Mouse (Mus musculus) hindbrain, embryonic 16.5 days (tissue): ENCODE measurements at regions not wholly inside any gene's neighbourhood (a gene's known extent, or its start where the extent isn't known, plus 50 kb on each side); places are given as distances from the start of the nearest gene placed in this dataset.

ENCODE experiments used
- ATAC-seq: fragments of 200-750 bp; cut with Nextera tagmentation; 2 replicates; pipeline ENCODE4 v1.8.0; 2017; ENCODE audit warnings: moderate TSS enrichment, moderate library complexity
- H3K27ac ChIP-seq: fragments of 300-500 bp; sonication (generic); 2 replicates; pipeline ENCODE4 v1.5.1; 2014; ENCODE audit warnings: low read depth, mild to moderate bottlenecking, control low read depth, low read length, moderate library complexity
- H3K27me3 ChIP-seq: fragments of 300-500 bp; sonication (generic); replicated peaks from 2 replicates; pipeline ENCODE4 v1.6.1; 2014; ENCODE audit warnings: low read length; ENCODE audit not compliant: control insufficient read depth, insufficient read depth
- H3K36me3 ChIP-seq: fragments of 300-500 bp; sonication (generic); 2 replicates; pipeline ENCODE4 v1.6.1; 2014; ENCODE audit warnings: mild to moderate bottlenecking, low read length, moderate library complexity, mixed read lengths; ENCODE audit not compliant: control insufficient read depth, insufficient read depth
- H3K4me1 ChIP-seq: fragments of 300-500 bp; sonication (generic); 2 replicates; pipeline ENCODE4 v1.6.1; 2014; ENCODE audit warnings: low read depth, low read length; ENCODE audit not compliant: control insufficient read depth, insufficient read depth
- H3K4me2 ChIP-seq: fragments of 300-500 bp; sonication (generic); 2 replicates; pipeline ENCODE4 v1.6.1; 2014; ENCODE audit warnings: mild to moderate bottlenecking, low read length, control low read depth, moderate library complexity
- H3K4me3 ChIP-seq: fragments of 300-500 bp; sonication (generic); 2 replicates; pipeline ENCODE4 v1.5.1; 2014; ENCODE audit warnings: mild to moderate bottlenecking, low read length, control low read depth, moderate library complexity
- H3K9ac ChIP-seq: fragments of 300-500 bp; sonication (generic); 2 replicates; pipeline ENCODE4 v1.6.1; 2014; ENCODE audit warnings: low read depth, mild to moderate bottlenecking, control low read depth, low read length, moderate library complexity
- H3K9me3 ChIP-seq: fragments of 300-500 bp; sonication (generic); 2 replicates; pipeline ENCODE4 v1.6.1; 2014; ENCODE audit warnings: mild to moderate bottlenecking, low read length, moderate library complexity; ENCODE audit not compliant: control insufficient read depth
- WGBS: fragments of 180-500 bp; shearing (Covaris S2); extraction: QIAGEN DNeasy Blood & Tissue Kit; methylation state at CpG from one replicate; pipeline ENCODE4 v1.1.7; 2014; 5-methylcytosine and 5-hydroxymethylcytosine counted together

DNA sequence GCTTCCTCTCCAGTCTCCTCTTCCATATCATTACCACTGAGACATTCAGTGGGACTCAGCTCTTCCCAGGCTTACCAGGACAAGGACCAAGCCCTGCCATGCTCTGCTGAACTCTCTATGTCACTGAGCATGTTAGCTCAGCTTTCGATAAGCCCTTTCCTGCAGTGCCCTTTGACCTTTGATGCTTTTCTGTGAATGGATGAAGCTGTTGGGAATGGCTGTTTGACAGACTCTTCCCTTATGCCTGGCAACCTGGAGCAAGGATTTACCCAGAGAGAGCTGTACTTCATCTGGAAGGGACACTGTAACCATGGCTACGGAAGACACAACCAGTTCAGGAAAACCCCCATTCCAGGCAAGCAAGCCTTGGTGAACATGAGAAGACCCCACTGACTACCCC lies 172.8 kb downstream of the Shq1 start:
- peaks cover 15% of the 10 kb centered on the region for H3K4me1 ChIP-seq
- no peak overlapping the region for H3K27ac ChIP-seq
- H3K4me3 ChIP-seq = no peak overlapping the region
- H3K9me3 ChIP-seq = no peaks in the 10 kb centered on the region
- WGBS = 53% methylated on average over 2 of the region's 2 CpGs
- H3K9ac ChIP-seq = no peak overlapping the region
- peaks cover 5% of the 10 kb centered on the region; the same call in 1 of the 2 replicates for H3K27me3 ChIP-seq
- H3K4me2 ChIP-seq = no peak overlapping the region
- no peaks in the 10 kb centered on the region for H3K36me3 ChIP-seq
- no peak for ATAC-seq

DNA sequence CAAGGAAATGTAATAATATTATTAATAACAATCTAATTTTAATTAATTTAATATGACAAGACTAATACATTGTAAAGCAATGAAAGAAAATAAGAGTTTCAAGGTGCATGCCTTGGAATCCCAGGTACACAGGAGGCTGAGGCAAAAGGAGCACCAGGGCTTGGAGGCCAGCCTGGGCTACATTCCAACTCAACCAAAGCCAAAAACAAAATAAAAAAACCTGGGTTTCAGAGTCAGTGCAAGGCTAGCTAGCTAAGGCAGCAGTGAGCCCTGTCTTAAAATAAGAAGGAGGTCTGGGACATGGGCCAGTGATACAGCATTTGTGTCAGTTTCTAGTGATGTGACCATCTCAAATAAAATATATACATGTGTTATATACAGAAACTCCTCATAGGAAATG lies 174.8 kb downstream of the Shq1 start:
- no peaks in the 10 kb centered on the region for H3K36me3 ChIP-seq
- no peak overlapping the region for H3K4me2 ChIP-seq
- no peak overlapping the region for H3K27ac ChIP-seq
- H3K4me1 ChIP-seq = peaks cover 6% of the 10 kb centered on the region; the same call in 1 of the 2 replicates
- peaks cover 5% of the 10 kb centered on the region; the same call in 1 of the 2 replicates for H3K27me3 ChIP-seq
- H3K9ac ChIP-seq = no peak overlapping the region
- no peaks in the 10 kb centered on the region for H3K9me3 ChIP-seq
- no peak for ATAC-seq
- no peak overlapping the region for H3K4me3 ChIP-seq

DNA sequence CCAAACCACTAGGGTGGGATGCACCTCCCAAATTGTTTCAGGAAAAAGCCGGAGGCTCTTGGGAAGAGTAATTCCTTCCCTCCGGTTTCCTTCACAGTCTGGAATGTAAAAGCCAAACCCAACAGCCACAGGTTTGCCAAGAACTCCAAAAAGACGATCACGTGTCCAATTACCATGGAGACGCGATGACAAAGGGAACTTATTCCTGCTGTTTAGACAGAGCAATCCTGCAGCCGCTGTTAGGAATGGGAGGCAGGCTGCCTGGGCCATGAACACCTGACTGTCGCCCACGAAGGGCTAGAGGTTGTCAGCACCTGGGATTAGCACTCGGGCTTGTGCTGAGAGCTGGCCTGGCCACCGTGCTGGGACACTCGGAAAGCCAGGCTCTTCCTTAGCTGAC lies 175.8 kb downstream of the Shq1 start:
- Histone ChIP-seq H3K9ac (no peak overlapping the region), H3K36me3 (no peaks in the 10 kb centered on the region), H3K9me3 (no peaks in the 10 kb centered on the region), H3K27ac (no peak overlapping the region), H3K4me1 (peaks cover 2% of the 10 kb centered on the region; the same call in 1 of the 2 replicates), H3K4me2 (peak overlapping the region; percentile 16; the same call in 1 of the 2 replicates), H3K4me3 (no peak overlapping the region), H3K27me3 (peaks cover 5% of the 10 kb centered on the region; the same call in 1 of the 2 replicates)
- 43% methylated on average over 12 of the region's 12 CpGs for WGBS
- peak; percentile 48; the same call in 1 of the 2 replicates for ATAC-seq

DNA sequence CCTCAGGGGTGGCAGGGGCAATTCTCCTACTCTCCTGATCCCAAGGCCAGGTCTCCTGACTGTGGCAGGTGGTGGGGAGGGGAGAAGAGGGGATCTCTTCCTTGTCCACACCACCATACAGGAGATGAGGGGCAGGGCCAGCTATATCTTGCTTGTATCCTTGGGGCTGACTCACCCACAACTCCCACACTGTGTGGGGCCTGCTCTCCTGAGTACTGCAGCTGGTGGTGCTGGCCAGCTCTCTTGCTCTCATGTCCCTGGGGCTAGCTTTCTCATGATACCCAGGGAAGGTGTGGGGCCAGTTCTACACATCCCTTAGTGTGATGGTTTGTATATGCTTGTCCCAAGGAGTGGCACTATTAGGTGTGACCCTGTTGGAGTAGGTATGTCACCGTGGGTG lies 177.4 kb downstream of the Shq1 start:
- WGBS = 80% methylated on average over 1 of the region's 1 CpGs
- no peaks in the 10 kb centered on the region for H3K36me3 ChIP-seq
- peaks cover 2% of the 10 kb centered on the region; the same call in 1 of the 2 replicates for H3K27me3 ChIP-seq
- no peak overlapping the region for H3K4me2 ChIP-seq
- H3K4me3 ChIP-seq = no peak overlapping the region
- H3K4me1 ChIP-seq = no peaks in the 10 kb centered on the region
- H3K9me3 ChIP-seq = no peaks in the 10 kb centered on the region
- H3K9ac ChIP-seq = no peak overlapping the region
- H3K27ac ChIP-seq = no peak overlapping the region
- no peak for ATAC-seq

DNA sequence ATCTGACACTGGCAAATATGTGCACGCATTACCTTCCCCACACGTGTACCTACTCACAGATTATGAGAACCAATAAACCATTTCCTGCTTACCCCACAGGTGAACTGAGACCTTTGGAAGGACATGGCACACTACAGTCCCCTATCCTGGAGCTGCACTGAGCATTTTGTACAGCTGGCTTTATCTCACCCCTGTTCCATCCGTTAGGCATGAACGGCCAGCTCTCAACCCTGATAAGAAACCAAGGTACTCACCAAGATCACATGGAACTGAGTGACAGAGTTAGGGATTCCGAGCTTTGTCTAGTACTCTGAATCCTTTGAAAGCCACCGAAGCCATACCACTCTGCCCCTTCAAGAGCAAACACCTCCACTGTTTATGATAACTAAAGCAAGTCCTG lies 179.1 kb downstream of the Shq1 start:
- no peak overlapping the region for H3K9ac ChIP-seq
- H3K36me3 ChIP-seq = no peaks in the 10 kb centered on the region
- peaks cover 2% of the 10 kb centered on the region; the same call in 1 of the 2 replicates for H3K27me3 ChIP-seq
- no peak overlapping the region for H3K4me2 ChIP-seq
- H3K4me1 ChIP-seq = no peaks in the 10 kb centered on the region
- H3K4me3 ChIP-seq = no peak overlapping the region
- no peaks in the 10 kb centered on the region for H3K9me3 ChIP-seq
- 96% methylated on average over 6 of the region's 6 CpGs for WGBS
- ATAC-seq = no peak
- H3K27ac ChIP-seq = no peak overlapping the region

DNA sequence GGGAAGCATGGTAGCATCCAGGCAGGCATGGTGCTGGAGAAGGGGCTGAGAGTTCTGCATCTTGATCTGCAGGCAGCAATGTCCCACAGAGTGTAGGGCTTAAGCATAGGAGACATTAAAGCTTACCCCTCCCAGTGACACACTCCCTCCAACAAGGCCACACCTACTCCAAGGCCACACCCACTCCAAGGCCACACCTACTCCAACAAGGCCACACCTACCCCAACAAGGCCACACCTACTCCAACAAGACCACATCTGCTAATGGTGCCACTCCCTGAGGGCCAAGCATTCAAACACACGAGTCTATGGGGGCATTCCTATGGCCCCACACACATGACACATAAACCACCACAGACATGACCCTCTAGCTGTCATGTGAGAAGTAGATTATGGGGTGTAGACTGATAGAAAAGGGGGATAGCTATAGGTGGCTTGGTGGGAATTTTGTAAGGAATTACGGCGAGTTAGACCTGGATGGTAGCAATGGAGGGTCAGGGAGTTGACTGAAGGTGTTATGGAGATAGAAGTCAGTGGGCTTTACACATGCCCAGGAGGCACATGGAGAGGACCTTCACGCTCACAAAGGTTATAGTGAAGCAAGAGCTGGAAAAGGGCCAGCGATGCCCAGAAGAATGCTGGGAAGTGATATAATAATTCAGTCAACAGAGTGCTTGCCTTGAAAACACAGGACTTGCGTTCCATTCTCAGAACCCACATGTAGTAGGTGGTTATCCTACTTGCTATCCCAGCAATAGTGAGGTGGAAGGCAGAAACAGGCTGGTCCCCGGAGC lies 179.8 kb downstream of the Shq1 start:
- H3K36me3 ChIP-seq = no peaks in the 10 kb centered on the region
- 95% methylated on average over 7 of the region's 7 CpGs for WGBS
- H3K4me1 ChIP-seq = no peaks in the 10 kb centered on the region
- H3K4me3 ChIP-seq = no peak overlapping the region
- no peak overlapping the region for H3K9ac ChIP-seq
- H3K27ac ChIP-seq = no peak overlapping the region
- ATAC-seq = no peak
- H3K27me3 ChIP-seq = peaks cover 2% of the 10 kb centered on the region; the same call in 1 of the 2 replicates
- H3K9me3 ChIP-seq = peaks cover 3% of the 10 kb centered on the region
- no peak overlapping the region for H3K4me2 ChIP-seq

DNA sequence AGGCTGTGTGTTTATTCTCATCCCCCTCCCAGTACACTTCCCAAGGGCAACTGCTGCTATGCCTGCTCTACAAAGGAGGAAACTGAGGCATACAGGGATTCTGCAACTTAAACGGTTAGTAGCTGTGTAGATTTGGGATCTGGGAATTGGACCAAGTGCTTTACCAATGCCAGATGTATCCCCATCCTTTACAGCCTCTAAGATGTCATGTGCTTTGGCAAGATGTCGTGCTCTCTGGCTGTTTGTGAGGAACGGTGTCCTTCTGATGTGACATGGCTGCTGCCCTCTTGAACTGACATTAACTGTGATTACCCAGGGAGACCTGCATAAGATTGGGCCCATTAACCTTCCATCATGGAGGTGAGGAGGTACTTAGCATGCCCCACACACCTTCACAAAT lies 187.1 kb downstream of the Shq1 start:
- Histone ChIP-seq H3K9ac (no peak overlapping the region), H3K4me2 (no peak overlapping the region), H3K4me1 (peaks cover 5% of the 10 kb centered on the region; the same call in 1 of the 2 replicates), H3K9me3 (peaks cover 14% of the 10 kb centered on the region), H3K27me3 (no peaks in the 10 kb centered on the region), H3K36me3 (no peaks in the 10 kb centered on the region), H3K27ac (no peak overlapping the region), H3K4me3 (no peak overlapping the region)
- no peak for ATAC-seq
- WGBS = 76% methylated on average over 3 of the region's 3 CpGs

DNA sequence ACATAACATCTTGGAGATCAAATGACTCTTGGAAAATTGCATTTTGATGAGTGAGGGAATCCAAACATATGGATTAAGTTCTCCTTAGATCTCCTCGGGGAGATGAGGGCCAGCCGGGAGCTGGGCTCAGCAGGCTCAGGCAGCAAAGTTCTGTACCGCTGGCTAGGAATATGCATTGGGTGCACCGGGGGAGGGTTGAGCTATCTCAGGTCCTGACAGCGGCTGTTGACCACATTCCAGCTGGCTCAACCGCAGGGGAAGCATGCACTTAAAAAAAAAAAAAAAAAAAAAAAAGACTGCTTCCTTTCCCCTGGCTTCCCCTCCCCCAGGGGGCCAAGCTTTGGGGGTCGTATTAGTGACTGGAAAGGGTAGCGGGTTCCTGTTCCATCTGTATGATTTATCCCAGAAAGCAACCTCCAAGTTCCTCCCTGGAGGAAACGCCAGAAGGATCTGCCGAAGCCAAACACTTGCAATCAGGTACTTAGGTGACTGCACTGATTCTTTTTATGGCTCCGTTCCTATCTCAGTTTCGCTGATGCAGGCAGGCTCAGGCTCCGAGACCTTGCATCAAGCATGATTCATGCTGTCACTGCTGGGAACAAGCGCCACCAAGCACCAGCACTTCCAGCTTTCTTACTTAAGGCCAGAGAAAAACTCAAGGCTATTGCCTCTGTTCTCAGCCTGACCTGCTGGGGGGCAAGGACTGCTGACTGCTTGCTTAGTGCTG lies 187.7 kb downstream of the Shq1 start:
- 23% methylated on average over 14 of the region's 14 CpGs for WGBS
- Histone ChIP-seq H3K4me3 (no peak overlapping the region), H3K4me2 (no peak overlapping the region), H3K27me3 (no peaks in the 10 kb centered on the region), H3K36me3 (no peaks in the 10 kb centered on the region), H3K4me1 (peaks cover 5% of the 10 kb centered on the region; the same call in 1 of the 2 replicates), H3K27ac (no peak overlapping the region), H3K9me3 (peaks cover 14% of the 10 kb centered on the region), H3K9ac (no peak overlapping the region)
- no peak for ATAC-seq

DNA sequence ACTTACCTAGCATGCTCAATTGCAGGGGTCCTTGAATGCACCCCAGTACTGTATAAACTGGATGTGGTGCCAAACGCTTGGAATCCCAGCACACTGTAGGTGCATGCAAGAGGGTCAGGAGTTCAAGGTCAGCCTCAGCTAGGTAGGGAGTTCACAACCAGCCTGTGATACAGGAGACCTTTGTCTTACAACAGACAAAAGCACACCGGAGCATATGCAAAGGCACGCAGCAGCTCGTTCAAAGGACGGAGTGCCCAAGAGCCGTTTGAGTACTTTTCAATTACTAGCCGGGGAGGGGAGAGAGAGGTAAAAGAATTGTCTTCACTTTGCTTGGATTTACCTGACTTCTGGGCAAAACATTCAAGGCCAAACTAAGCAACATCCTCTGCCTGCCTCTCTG lies 188.4 kb downstream of the Shq1 start:
- Histone ChIP-seq H3K27ac (no peak overlapping the region), H3K9ac (no peak overlapping the region), H3K27me3 (no peaks in the 10 kb centered on the region), H3K9me3 (peaks cover 14% of the 10 kb centered on the region), H3K36me3 (no peaks in the 10 kb centered on the region), H3K4me2 (no peak overlapping the region), H3K4me1 (peaks cover 5% of the 10 kb centered on the region; the same call in 1 of the 2 replicates), H3K4me3 (no peak overlapping the region)
- ATAC-seq = no peak
- WGBS = 27% methylated on average over 7 of the region's 7 CpGs
